20 mouse cellular contexts compared by ENCODE assay signal in genomic region chr13:91779892-91780291, GRCm38 (mm10). TPM values are rescaled to one million over a fixed set of nuclear protein-coding genes. Genes with fewer than 3 reads are reported as not detected.
DNase-seq lines count a peak whose midpoint lies in the region; ATAC-seq lines count a peak whose summit lies in the region.
"Had no signal": no experiment of that assay in that cellular context is flagged by ENCODE, and none has a peak within 500 bp of the region (broad histone marks: within the 10 kb centered on the region; RNA-seq: fewer than 3 reads in every experiment).

No protein-coding gene starts in this region.

- no peak for DNase-seq in frontal cortex, postnatal 10 days (ENCODE audit: low spot score in 2 of 2)
- DNase-seq in 3134 (ENCODE audit: extremely low read depth, insufficient read length, low spot score) (peak; percentile 48), liver (no peak)
- peak; percentile 82 for DNase-seq in Muller cell, postnatal 12 days (ENCODE audit: inconsistent ontology term)
- no peak for DNase-seq in gastrocnemius, adult 8-10 months (ENCODE audit: low spot score in 2 of 2)
- no peak for DNase-seq in ovary, adult 18-20 months (ENCODE audit: low spot score)
- DNase-seq: adrenal gland, postnatal 10 days; B cell, adult 2 months; cerebellum, adult 18-20 months; cerebellum, postnatal 36 days; heart, adult 18-20 months; layer of hippocampus, postnatal 36 days; lung, embryonic 14.5 days; right cerebral cortex, postnatal 14 days; thymus, postnatal 25 days had no signal

- peak; percentile 52; the same call in 1 of the 2 replicates for ATAC-seq in frontal cortex, adult (ENCODE audit: low TSS enrichment)
- peak; percentile 32 to 87 for ATAC-seq in hematopoietic stem cell, adult 5-6 weeks (replicated peaks in 1 of 2; ENCODE audit: insufficient read depth in 1 of 2, low FRiP score in 2 of 2, low TSS enrichment in 1 of 2, low read depth in 1 of 2, poor library complexity in 2 of 2, severe bottlenecking in 2 of 2)
- ATAC-seq: midbrain, embryonic 15.5 days had no signal

RNA-seq across cellular contexts. Expression of gene Zcchc9, which starts 27.6 kb away (rescaled TPM):
- total RNA-seq in hematopoietic stem cell, adult 5-6 weeks (2017) = 41.1 and 63.4 TPM in 2 replicates
- 10 to 100 TPM; 11.6 to 13.1 (median 12.6) TPM for total RNA-seq in gastrocnemius, adult 8-10 months (2022)

RNA-seq across cellular contexts. Expression of gene Acot12, which starts 38.6 kb away (rescaled TPM):
- total RNA-seq in hematopoietic stem cell, adult 5-6 weeks (2017) = not detected in 2 replicates
- total RNA-seq in gastrocnemius, adult 8-10 months (2022) = under 1 TPM in 1 of 4 experiments, not detected in 3; 0.35 TPM
- total RNA-seq: ES-E14; heart, adult 18-20 months; megakaryocyte, adult 5-6 weeks had no signal

Comparison
In these comparisons a context has a peak if more than half of its experiments do, and no peak if none do; other contexts are left out.
1. DNase-seq: peak in 3134 (single experiment) and Muller cell, postnatal 12 days (single experiment); none in frontal cortex, postnatal 10 days (0 of 2), gastrocnemius, adult 8-10 months (0 of 2), liver (single experiment) and ovary, adult 18-20 months (single experiment).